ENCODE assay signal across 12 mouse cellular contexts in the genomic region with DNA sequence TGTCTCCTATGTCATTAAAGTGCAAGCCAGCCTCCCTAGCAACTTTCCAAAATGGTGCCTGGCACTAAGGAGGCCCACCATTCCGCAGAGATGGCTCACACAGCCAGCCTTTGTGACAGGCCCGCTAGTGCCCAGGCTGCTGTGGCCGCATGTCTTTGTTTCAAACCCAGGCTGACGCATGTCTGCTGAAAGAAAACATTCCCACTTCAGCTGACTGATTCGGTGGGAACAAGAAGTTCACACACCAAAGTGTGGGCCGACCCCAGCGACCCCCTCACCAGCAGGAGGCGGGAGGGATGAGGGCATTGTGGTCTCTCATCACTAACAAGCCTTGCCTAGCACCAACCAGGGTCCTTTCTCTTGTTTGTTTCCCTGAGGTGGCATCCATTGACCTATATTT.
DNase-seq lines count a peak whose midpoint lies in the region; ATAC-seq and TF ChIP-seq lines count a peak whose summit lies in the region.
"Had no signal": no experiment of that assay in that cellular context is flagged by ENCODE, and none has a peak within 500 bp of the region (broad histone marks: within the 10 kb centered on the region; RNA-seq: fewer than 3 reads in every experiment).

No protein-coding gene starts in this region.

- TF ChIP-seq POLR2A in thymus, adult 2 months (IDR thresholded peaks at IDR 0.05; ENCODE audit: control insufficient read depth, extremely low read depth, insufficient read depth, low read length, poor library complexity): no peak

- 0 out of 2 replicates have a peak overlapping the region, but pooled peaks have one; percentile 31 for H3K9ac ChIP-seq in hindbrain, embryonic 11.5 days (ENCODE audit: low read depth, low read length)
- no peak overlapping the region for H3K9ac ChIP-seq in midbrain, embryonic 15.5 days

- no peaks in the 10 kb centered on the region for H3K27me3 ChIP-seq in hindbrain, embryonic 11.5 days (ENCODE audit: control insufficient read depth, insufficient read depth, low read length)
- H3K27me3 ChIP-seq in midbrain, embryonic 15.5 days (replicated peaks): no peaks in the 10 kb centered on the region
- no peaks in the 10 kb centered on the region for H3K27me3 ChIP-seq in thymus, adult 2 months (ENCODE audit: control insufficient read depth, insufficient read depth, low read length)

- H3K4me2 ChIP-seq in hindbrain, embryonic 11.5 days (replicated peaks; ENCODE audit: low read depth, low read length): no peak overlapping the region
- no peak overlapping the region for H3K4me2 ChIP-seq in midbrain, embryonic 15.5 days

- H3K36me3 ChIP-seq in hindbrain, embryonic 11.5 days (ENCODE audit: control insufficient read depth, insufficient read depth, low read length): no peaks in the 10 kb centered on the region
- no peaks in the 10 kb centered on the region for H3K36me3 ChIP-seq in midbrain, embryonic 15.5 days (replicated peaks)
- H3K36me3 ChIP-seq in thymus, adult 2 months (ENCODE audit: control insufficient read depth, insufficient read depth, low read length): no peaks in the 10 kb centered on the region

- H3K4me3 ChIP-seq in hindbrain, embryonic 11.5 days (ENCODE audit: low read depth, low read length): no peak overlapping the region
- H3K4me3 ChIP-seq in midbrain, embryonic 15.5 days: no peak overlapping the region
- no peak overlapping the region for H3K4me3 ChIP-seq in thymus, adult 2 months (ENCODE audit: control insufficient read depth, insufficient read depth, low read length)

- H3K27ac ChIP-seq in hindbrain, embryonic 11.5 days (ENCODE audit: low read depth, low read length): peak overlapping the region; percentile 47; the same call in 1 of the 2 replicates
- H3K27ac ChIP-seq in midbrain, embryonic 15.5 days: peak overlapping the region; percentile 26; the same call in 1 of the 2 replicates
- H3K27ac ChIP-seq in thymus, adult 2 months (ENCODE audit: control insufficient read depth, insufficient read depth, low read length): no peak overlapping the region

- ATAC-seq in hindbrain, embryonic 11.5 days (ENCODE audit: low FRiP score): peak; percentile 56
- no peak for ATAC-seq in midbrain, embryonic 15.5 days (replicated peaks)
- ATAC-seq: lung, postnatal 0 days had no signal

- no peak for TF ChIP-seq CTCF in thymus, adult 2 months (IDR thresholded peaks at IDR 0.05; ENCODE audit: borderline replicate concordance, control insufficient read depth, extremely low read depth, insufficient read depth, low read length, poor library complexity)

- WGBS in hindbrain, embryonic 11.5 days: 11% methylated on average over 8 of the region's 8 CpGs
- WGBS in midbrain, embryonic 15.5 days: 27% methylated on average over 8 of the region's 8 CpGs
- 93% methylated on average over 8 of the region's 8 CpGs for WGBS in thymus, adult 2 months

- H3K9me3 ChIP-seq in hindbrain, embryonic 11.5 days (ENCODE audit: control insufficient read depth, low read length): no peaks in the 10 kb centered on the region
- H3K9me3 ChIP-seq in midbrain, embryonic 15.5 days: no peaks in the 10 kb centered on the region

- DNase-seq in Muller cell, postnatal 12 days (ENCODE audit: inconsistent ontology term): peak; percentile 91
- DNase-seq in embryo, embryonic 9.5 days (ENCODE audit: extremely low spot score): peak; percentile 32
- peak; percentile 66 for DNase-seq in hindbrain, embryonic 11.5 days (ENCODE audit: low spot score)
- no peak for DNase-seq in urinary bladder, postnatal 25 days (ENCODE audit: low spot score)
- DNase-seq in thymus, postnatal 14 days: no peak
- DNase-seq in thymus, adult 2 months: no peak
- DNase-seq: adrenal gland, adult 8-10 months; B cell, adult 2 months; cerebellum, adult 9-10 months; gastrocnemius, postnatal 14 days had no signal

- peaks cover 5% of the 10 kb centered on the region; the same call in 1 of the 2 replicates for H3K4me1 ChIP-seq in hindbrain, embryonic 11.5 days (replicated peaks; ENCODE audit: control insufficient read depth, insufficient read depth, low read length)
- peaks cover 24% of the 10 kb centered on the region for H3K4me1 ChIP-seq in midbrain, embryonic 15.5 days
- H3K4me1 ChIP-seq in thymus, adult 2 months (replicated peaks; ENCODE audit: control insufficient read depth, insufficient read depth, low read length): no peaks in the 10 kb centered on the region

Comparison
In these comparisons a context has a peak if more than half of its experiments do, and no peak if none do; other contexts are left out.
1. DNase-seq: peak in Muller cell, postnatal 12 days (single experiment), embryo, embryonic 9.5 days (single experiment) and hindbrain, embryonic 11.5 days (single experiment); none in urinary bladder, postnatal 25 days (single experiment), thymus, postnatal 14 days (single experiment) and thymus, adult 2 months (single experiment).